Mouse (Mus musculus): ENCODE measurements around the gene Nab1. TPM values are rescaled to one million over a fixed set of nuclear protein-coding genes. Genes with fewer than 3 reads are reported as not detected.

The Nab1 gene
- total and polyA plus RNA-seq, 3 experiments, result 11.5 to 35.1 (median 17.5) TPM

DNA sequence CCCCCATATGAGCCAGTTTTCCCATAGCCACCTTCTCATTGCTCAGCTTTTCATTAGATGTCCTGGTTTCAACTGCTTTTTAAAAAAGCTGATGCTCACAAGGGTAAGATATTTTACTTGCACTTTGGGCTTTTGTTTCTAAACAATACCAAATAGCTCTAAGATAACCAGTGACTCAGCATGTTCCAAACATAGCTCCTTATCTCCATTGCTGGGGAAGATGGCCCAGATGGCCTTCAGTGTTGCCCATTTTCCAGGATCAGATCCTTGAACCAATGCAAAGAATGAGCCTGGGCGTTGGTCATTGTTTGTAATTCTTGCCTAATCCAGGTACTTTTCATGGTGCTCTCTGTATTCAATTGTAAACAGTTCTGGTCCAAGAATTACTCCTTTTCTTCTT, 49.1 kb downstream of the Nab1 start:
- ATAC-seq (ENCODE audit: extremely low read depth, insufficient number of reproducible peaks, low FRiP score, poor library complexity, severe bottlenecking), result no peak
- H3K27me3 ChIP-seq (ENCODE audit: insufficient read depth, low read length), result no peaks in the 10 kb centered on the region

DNA sequence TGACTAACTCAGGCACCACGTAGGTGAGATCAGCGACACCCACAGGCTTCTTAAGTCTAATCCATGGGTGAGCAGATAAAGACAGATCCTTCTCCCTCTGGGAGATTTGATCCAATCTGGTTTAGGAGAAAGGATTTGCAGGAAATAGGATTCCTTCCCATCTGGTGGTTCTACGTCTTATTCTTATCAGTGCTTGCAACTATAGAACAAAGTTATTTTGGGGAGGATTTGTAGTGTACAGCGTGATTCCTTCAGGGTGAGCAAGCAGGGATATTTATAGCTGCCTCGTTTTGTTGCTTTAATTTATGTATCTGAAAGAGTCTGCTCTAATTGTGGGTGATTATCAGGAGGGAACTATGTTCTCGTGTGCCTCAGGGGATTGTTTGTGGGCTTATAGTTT, 64.6 kb downstream of the Nab1 start:
- no peak for DNase-seq (ENCODE audit: low spot score)
- H3K9me3 ChIP-seq (replicated peaks), result no peaks in the 10 kb centered on the region
- H3K4me3 ChIP-seq (ENCODE audit: low read depth, low read length), result no peak overlapping the region
- H3K4me1 ChIP-seq (ENCODE audit: insufficient read depth, low read depth, low read length), result peaks cover 13% of the 10 kb centered on the region
- no peaks in the 10 kb centered on the region for H3K36me3 ChIP-seq (replicated peaks)
- no peak for ATAC-seq (ENCODE audit: extremely low read depth, insufficient number of reproducible peaks, low FRiP score, poor library complexity, severe bottlenecking)
- peaks cover 17% of the 10 kb centered on the region for H3K27me3 ChIP-seq (ENCODE audit: insufficient read depth, low read length)
- TF ChIP-seq TAL1 (conservative IDR thresholded peaks at IDR 0.05; ENCODE audit: low read depth, low read length), result no peak
- no peak for TF ChIP-seq GATA1 (IDR thresholded peaks at IDR 0.05; ENCODE audit: borderline replicate concordance, low read length)
- TF ChIP-seq GATA2 (IDR thresholded peaks at IDR 0.05; ENCODE audit: borderline replicate concordance, low read depth, low read length), result no peak
- no peak for TF ChIP-seq CTCF (IDR thresholded peaks at IDR 0.05; ENCODE audit: low read depth, low read length)
- TF ChIP-seq POLR2AphosphoS5 (IDR thresholded peaks at IDR 0.05; ENCODE audit: insufficient replicate concordance, low read depth, low read length), result no peak

More for the DNA sequence above, 49.1 kb downstream of the Nab1 start:
- H3K4me1 ChIP-seq (ENCODE audit: insufficient read depth, low read depth, low read length), result peaks cover 49% of the 10 kb centered on the region
- no peaks in the 10 kb centered on the region for H3K9me3 ChIP-seq (replicated peaks)
- no peak for DNase-seq (ENCODE audit: low spot score)
- H3K36me3 ChIP-seq (replicated peaks), result peaks cover under 1% of the 10 kb centered on the region
- TF ChIP-seq TAL1 (conservative IDR thresholded peaks at IDR 0.05; ENCODE audit: low read depth, low read length), result no peak
- no peak for TF ChIP-seq CTCF (IDR thresholded peaks at IDR 0.05; ENCODE audit: low read depth, low read length)
- no peak for TF ChIP-seq GATA2 (IDR thresholded peaks at IDR 0.05; ENCODE audit: borderline replicate concordance, low read depth, low read length)
- TF ChIP-seq GATA1 (IDR thresholded peaks at IDR 0.05; ENCODE audit: borderline replicate concordance, low read length), result no peak
- no peak overlapping the region for H3K4me3 ChIP-seq (ENCODE audit: low read depth, low read length)

DNA sequence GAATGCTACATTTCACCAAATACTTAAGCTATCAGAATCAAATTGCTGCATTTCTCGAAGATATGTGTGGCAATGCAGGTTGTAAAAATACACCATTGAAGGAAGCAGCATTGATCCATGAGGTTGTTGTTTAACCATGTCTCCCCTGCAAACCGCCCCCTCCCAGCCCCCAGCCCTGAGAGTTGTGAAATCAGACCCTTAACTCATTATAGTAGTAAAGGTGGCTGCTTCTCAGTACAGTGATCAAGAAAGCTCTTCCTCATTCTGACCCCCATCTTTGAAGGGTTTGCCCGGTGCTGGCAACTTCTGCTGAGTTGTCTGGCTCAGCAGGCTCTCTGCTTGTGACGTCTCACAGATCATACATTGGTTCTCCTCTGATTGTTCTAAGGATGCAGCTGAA, 66.4 kb downstream of the Nab1 start:
- no peak for TF ChIP-seq POLR2AphosphoS5 (IDR thresholded peaks at IDR 0.05; ENCODE audit: insufficient replicate concordance, low read depth, low read length)
- TF ChIP-seq GATA1 (IDR thresholded peaks at IDR 0.05; ENCODE audit: borderline replicate concordance, low read length), result no peak
- no peak for TF ChIP-seq CTCF (IDR thresholded peaks at IDR 0.05; ENCODE audit: low read depth, low read length)
- TF ChIP-seq GATA2 (IDR thresholded peaks at IDR 0.05; ENCODE audit: borderline replicate concordance, low read depth, low read length), result no peak
- TF ChIP-seq TAL1 (conservative IDR thresholded peaks at IDR 0.05; ENCODE audit: low read depth, low read length), result no peak
- H3K9me3 ChIP-seq (replicated peaks), result no peaks in the 10 kb centered on the region
- H3K4me3 ChIP-seq (ENCODE audit: low read depth, low read length), result no peak overlapping the region
- H3K36me3 ChIP-seq (replicated peaks), result no peaks in the 10 kb centered on the region
- ATAC-seq (ENCODE audit: extremely low read depth, insufficient number of reproducible peaks, low FRiP score, poor library complexity, severe bottlenecking) (no peak), DNase-seq (ENCODE audit: low spot score) (no peak)
- H3K4me1 ChIP-seq (ENCODE audit: insufficient read depth, low read depth, low read length), result peaks cover 29% of the 10 kb centered on the region
- peaks cover 14% of the 10 kb centered on the region for H3K27me3 ChIP-seq (ENCODE audit: insufficient read depth, low read length)

DNA sequence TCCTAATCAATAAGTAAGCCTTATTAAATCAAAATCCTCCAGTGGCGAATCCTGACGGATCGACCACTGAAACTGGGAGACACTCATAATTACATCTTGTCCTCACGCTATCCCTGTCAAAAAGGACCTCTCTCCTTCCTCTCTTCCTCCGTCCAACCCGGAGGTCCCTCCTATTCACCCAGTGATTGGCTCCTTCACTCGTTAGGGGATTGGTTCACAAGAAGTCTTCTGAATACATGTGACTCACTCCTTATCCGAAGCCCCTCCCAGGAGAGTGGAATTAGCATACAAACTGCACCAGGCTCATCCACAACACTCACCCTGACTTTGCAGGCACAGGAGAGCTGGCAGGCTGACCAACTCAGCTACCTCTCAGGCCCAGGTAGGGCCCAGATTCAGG, 68.7 kb downstream of the Nab1 start:
- no peak overlapping the region for H3K4me3 ChIP-seq (ENCODE audit: low read depth, low read length)
- no peaks in the 10 kb centered on the region for H3K9me3 ChIP-seq (replicated peaks)
- TF ChIP-seq GATA1 (IDR thresholded peaks at IDR 0.05; ENCODE audit: borderline replicate concordance, low read length), result no peak
- no peak for TF ChIP-seq GATA2 (IDR thresholded peaks at IDR 0.05; ENCODE audit: borderline replicate concordance, low read depth, low read length)
- TF ChIP-seq TAL1 (conservative IDR thresholded peaks at IDR 0.05; ENCODE audit: low read depth, low read length), result no peak
- no peak for TF ChIP-seq POLR2AphosphoS5 (IDR thresholded peaks at IDR 0.05; ENCODE audit: insufficient replicate concordance, low read depth, low read length)
- TF ChIP-seq CTCF (IDR thresholded peaks at IDR 0.05; ENCODE audit: low read depth, low read length), result no peak
- DNase-seq (ENCODE audit: low spot score), result no peak
- H3K36me3 ChIP-seq (replicated peaks), result no peaks in the 10 kb centered on the region
- no peak for ATAC-seq (ENCODE audit: extremely low read depth, insufficient number of reproducible peaks, low FRiP score, poor library complexity, severe bottlenecking)
- H3K4me1 ChIP-seq (ENCODE audit: insufficient read depth, low read depth, low read length), result peaks cover 29% of the 10 kb centered on the region
- peaks cover 18% of the 10 kb centered on the region for H3K27me3 ChIP-seq (ENCODE audit: insufficient read depth, low read length)

DNA sequence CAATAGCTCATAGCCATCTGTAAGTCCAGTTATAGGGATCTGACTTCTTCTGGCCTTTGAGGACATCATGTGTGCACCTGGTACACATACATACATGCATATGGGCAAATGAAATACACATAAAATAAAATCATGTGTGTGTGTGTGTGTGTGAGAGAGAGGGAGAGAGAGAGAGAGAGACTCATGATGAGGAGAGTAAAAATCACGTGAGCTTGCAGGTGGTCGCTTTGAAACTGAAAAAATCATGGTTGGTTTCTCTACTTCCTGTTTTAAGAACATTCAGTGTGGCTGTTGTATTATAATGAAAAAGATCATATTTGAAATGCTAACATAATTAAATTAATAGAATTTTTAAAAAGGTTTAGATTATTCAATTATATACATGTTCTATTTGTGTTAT, 69.9 kb downstream of the Nab1 start:
- TF ChIP-seq GATA1 (IDR thresholded peaks at IDR 0.05; ENCODE audit: borderline replicate concordance, low read length) (no peak), TAL1 (conservative IDR thresholded peaks at IDR 0.05; ENCODE audit: low read depth, low read length) (no peak), POLR2AphosphoS5 (IDR thresholded peaks at IDR 0.05; ENCODE audit: insufficient replicate concordance, low read depth, low read length) (no peak), CTCF (IDR thresholded peaks at IDR 0.05; ENCODE audit: low read depth, low read length) (no peak), GATA2 (IDR thresholded peaks at IDR 0.05; ENCODE audit: borderline replicate concordance, low read depth, low read length) (no peak)
- no peak for DNase-seq (ENCODE audit: low spot score)
- H3K36me3 ChIP-seq (replicated peaks), result no peaks in the 10 kb centered on the region
- ATAC-seq (ENCODE audit: extremely low read depth, insufficient number of reproducible peaks, low FRiP score, poor library complexity, severe bottlenecking), result no peak
- peaks cover 29% of the 10 kb centered on the region for H3K4me1 ChIP-seq (ENCODE audit: insufficient read depth, low read depth, low read length)
- no peaks in the 10 kb centered on the region for H3K9me3 ChIP-seq (replicated peaks)
- peaks cover 18% of the 10 kb centered on the region for H3K27me3 ChIP-seq (ENCODE audit: insufficient read depth, low read length)
- no peak overlapping the region for H3K4me3 ChIP-seq (ENCODE audit: low read depth, low read length)

DNA sequence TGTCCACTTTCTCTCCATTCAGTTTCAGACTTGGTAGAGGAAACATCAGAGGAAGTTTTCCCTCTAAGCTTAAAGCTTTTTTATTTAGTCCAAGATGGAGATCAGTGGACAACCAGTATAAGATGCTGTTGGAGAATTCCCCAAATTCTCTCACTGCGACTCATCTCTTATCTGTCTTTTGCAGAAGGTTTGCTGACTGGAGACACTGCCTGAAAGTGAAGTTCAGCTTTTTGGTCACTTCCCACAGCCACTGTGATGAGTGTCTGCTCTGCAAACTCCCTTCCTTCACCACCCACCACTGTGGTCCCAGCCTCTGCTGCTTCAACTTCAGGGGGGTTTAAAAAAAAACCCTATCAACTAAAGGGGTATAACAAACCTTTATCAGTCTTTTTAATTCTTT, 70.4 kb downstream of the Nab1 start:
- Histone ChIP-seq H3K4me1 (ENCODE audit: insufficient read depth, low read depth, low read length) (peaks cover 25% of the 10 kb centered on the region), H3K27me3 (ENCODE audit: insufficient read depth, low read length) (peaks cover 14% of the 10 kb centered on the region), H3K4me3 (ENCODE audit: low read depth, low read length) (no peak overlapping the region), H3K9me3 (replicated peaks) (no peaks in the 10 kb centered on the region), H3K36me3 (replicated peaks) (no peaks in the 10 kb centered on the region)
- DNase-seq (ENCODE audit: low spot score) (peak; percentile 6), ATAC-seq (ENCODE audit: extremely low read depth, insufficient number of reproducible peaks, low FRiP score, poor library complexity, severe bottlenecking) (peak; percentile 75)
- TF ChIP-seq TAL1 (conservative IDR thresholded peaks at IDR 0.05; ENCODE audit: low read depth, low read length) (peak; percentile 55), CTCF (IDR thresholded peaks at IDR 0.05; ENCODE audit: low read depth, low read length) (no peak), GATA1 (IDR thresholded peaks at IDR 0.05; ENCODE audit: borderline replicate concordance, low read length) (no peak), GATA2 (IDR thresholded peaks at IDR 0.05; ENCODE audit: borderline replicate concordance, low read depth, low read length) (no peak)
